Comparison of ENCODE assay signal across 28 mouse cellular contexts in genomic region chr12:74357806-74358205, GRCm38 (mm10). TPM values are rescaled to one million over a fixed set of nuclear protein-coding genes. Genes with fewer than 3 reads are reported as not detected.
"Had no signal": no experiment of that assay in that cellular context is flagged by ENCODE, and none has a peak within 500 bp of the region (broad histone marks: within the 10 kb centered on the region; RNA-seq: fewer than 3 reads in every experiment).

No protein-coding gene starts in this region.

- H3K27me3 ChIP-seq: liver, embryonic 13.5 days; liver, embryonic 15.5 days; lung, embryonic 15.5 days; megakaryocyte, embryonic 14.5 days; midbrain, embryonic 12.5 days; neural tube, embryonic 13.5 days; neural tube, embryonic 15.5 days had no signal

- H3K27ac ChIP-seq: liver, embryonic 13.5 days; liver, embryonic 15.5 days; lung, embryonic 15.5 days; macrophage; midbrain, embryonic 10.5 days; midbrain, embryonic 12.5 days; neural tube, embryonic 13.5 days; neural tube, embryonic 15.5 days had no signal

- H3K4me3 ChIP-seq: liver, embryonic 13.5 days; liver, embryonic 15.5 days; lung, embryonic 15.5 days; megakaryocyte, embryonic 14.5 days; midbrain, embryonic 10.5 days; midbrain, embryonic 12.5 days; myocyte; neural tube, embryonic 13.5 days; neural tube, embryonic 15.5 days had no signal

- H3K4me2 ChIP-seq: liver, embryonic 13.5 days; liver, embryonic 15.5 days; midbrain, embryonic 12.5 days; neural tube, embryonic 13.5 days; neural tube, embryonic 15.5 days had no signal

- H3K4me1 ChIP-seq: liver, embryonic 13.5 days; liver, embryonic 15.5 days; megakaryocyte, embryonic 14.5 days; midbrain, embryonic 12.5 days; neural tube, embryonic 13.5 days had no signal

- DNase-seq: liver, embryonic 13.5 days; liver, postnatal 0 days; lung, postnatal 14 days; lung, postnatal 36 days; midbrain, embryonic 14.5 days; retina, postnatal 1 day; right cerebral cortex, adult 18-20 months; right cerebral cortex, postnatal 25 days; right cerebral cortex, postnatal 4 days; spleen, adult 18-20 months; thymus, adult 18-20 months; thymus, postnatal 14 days; thymus, postnatal 36 days had no signal

- H3K36me3 ChIP-seq: liver, embryonic 13.5 days; liver, embryonic 15.5 days; lung, embryonic 15.5 days; midbrain, embryonic 10.5 days; midbrain, embryonic 12.5 days; neural tube, embryonic 13.5 days; neural tube, embryonic 15.5 days had no signal

- H3K9me3 ChIP-seq: liver, embryonic 13.5 days; liver, embryonic 15.5 days; lung, embryonic 15.5 days; midbrain, embryonic 10.5 days; midbrain, embryonic 12.5 days; neural tube, embryonic 13.5 days; neural tube, embryonic 15.5 days had no signal

- H3K9ac ChIP-seq: liver, embryonic 13.5 days; liver, embryonic 15.5 days; liver, postnatal 0 days; lung, embryonic 15.5 days; midbrain, embryonic 12.5 days; neural tube, embryonic 13.5 days; neural tube, embryonic 15.5 days had no signal

- ATAC-seq: liver, postnatal 0 days; lung, postnatal 0 days; midbrain, embryonic 16.5 days had no signal

RNA-seq across cellular contexts. Expression of gene Gm11042, which starts 41.6 kb away (rescaled TPM):
- total RNA-seq: megakaryocyte progenitor cell, adult 5-6 weeks had no signal
- polyA plus RNA-seq: liver, embryonic 13.5 days; liver, embryonic 15.5 days; liver, postnatal 0 days; lung, embryonic 15.5 days; lung, postnatal 0 days; macrophage; midbrain, embryonic 10.5 days; midbrain, embryonic 12.5 days; midbrain, embryonic 14.5 days; midbrain, embryonic 16.5 days; myocyte; neural tube, embryonic 11.5 days; neural tube, embryonic 13.5 days; neural tube, embryonic 15.5 days; small intestine, adult 2 months; thymus, postnatal 0 days had no signal
